Mouse (Mus musculus): ENCODE measurements around the gene Wfdc1. TPM values are rescaled to one million over a fixed set of nuclear protein-coding genes. Genes with fewer than 3 reads are reported as not detected.

Wfdc1 gene
- polyA plus RNA-seq, 1 experiment from 2014 or later, result 2.1 TPM

DNA sequence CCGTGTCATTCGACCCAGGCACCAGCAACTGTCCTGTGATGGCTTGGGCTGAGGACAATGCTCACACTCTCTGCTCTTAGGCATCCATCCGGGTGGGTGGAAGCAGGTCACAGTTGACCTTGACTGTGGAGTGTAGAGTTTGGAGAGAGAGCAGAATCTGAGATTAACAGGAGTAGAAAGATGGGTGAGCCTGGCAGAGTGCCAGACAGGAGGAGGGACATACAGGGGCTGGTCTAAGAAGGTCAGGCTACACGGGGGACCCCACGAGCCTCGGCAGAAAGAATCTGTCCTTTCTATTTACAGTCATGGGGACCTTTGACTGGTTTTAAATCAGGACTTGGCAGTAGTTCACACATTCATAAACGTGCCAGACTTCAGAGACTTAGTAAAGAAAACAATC lies 36.8 kb downstream of the Wfdc1 start:
- Histone ChIP-seq H3K9me3 (replicated peaks; ENCODE audit: control insufficient read depth, low read length) (no peaks in the 10 kb centered on the region), H3K4me3 (ENCODE audit: low read depth, low read length) (no peak overlapping the region), H3K4me2 (no peak overlapping the region), H3K27me3 (ENCODE audit: control insufficient read depth, insufficient read depth, low read length) (peaks cover 42% of the 10 kb centered on the region), H3K36me3 (ENCODE audit: control insufficient read depth, insufficient read depth, low read length) (no peaks in the 10 kb centered on the region), H3K27ac (ENCODE audit: low read depth, low read length) (no peak overlapping the region), H3K9ac (ENCODE audit: low read depth, low read length) (0 out of 2 replicates have a peak overlapping the region, but pooled peaks have one; percentile 4), H3K4me1 (ENCODE audit: control insufficient read depth, insufficient read depth, low read length) (peaks cover 4% of the 10 kb centered on the region)
- 42% methylated on average over 7 of the region's 7 CpGs for WGBS (ENCODE audit: insufficient replicate concordance)
- ATAC-seq (replicated peaks; ENCODE audit: insufficient number of reproducible peaks, low FRiP score, low TSS enrichment), result no peak

GRCm38 (mm10) chr8:119707146-119707545 lies 41.0 kb downstream of the Wfdc1 start:
- H3K4me1 ChIP-seq (ENCODE audit: control insufficient read depth, insufficient read depth, low read length), result no peaks in the 10 kb centered on the region; the same call in 1 of the 2 replicates
- H3K27me3 ChIP-seq (ENCODE audit: control insufficient read depth, insufficient read depth, low read length), result peaks cover 5% of the 10 kb centered on the region
- no peak overlapping the region for H3K4me3 ChIP-seq (ENCODE audit: low read depth, low read length)
- 88% methylated on average over 9 of the region's 9 CpGs for WGBS (ENCODE audit: insufficient replicate concordance)
- no peaks in the 10 kb centered on the region for H3K9me3 ChIP-seq (replicated peaks; ENCODE audit: control insufficient read depth, low read length)
- H3K4me2 ChIP-seq, result no peak overlapping the region
- H3K27ac ChIP-seq (ENCODE audit: low read depth, low read length), result no peak overlapping the region
- H3K9ac ChIP-seq (ENCODE audit: low read depth, low read length), result no peak overlapping the region
- no peaks in the 10 kb centered on the region for H3K36me3 ChIP-seq (ENCODE audit: control insufficient read depth, insufficient read depth, low read length)
- ATAC-seq (replicated peaks; ENCODE audit: insufficient number of reproducible peaks, low FRiP score, low TSS enrichment), result no peak

GRCm38 (mm10) chr8:119708471-119708870 lies 42.3 kb downstream of the Wfdc1 start:
- 83% methylated on average over 8 of the region's 8 CpGs for WGBS (ENCODE audit: insufficient replicate concordance)
- H3K4me3 ChIP-seq (ENCODE audit: low read depth, low read length), result no peak overlapping the region

DNA sequence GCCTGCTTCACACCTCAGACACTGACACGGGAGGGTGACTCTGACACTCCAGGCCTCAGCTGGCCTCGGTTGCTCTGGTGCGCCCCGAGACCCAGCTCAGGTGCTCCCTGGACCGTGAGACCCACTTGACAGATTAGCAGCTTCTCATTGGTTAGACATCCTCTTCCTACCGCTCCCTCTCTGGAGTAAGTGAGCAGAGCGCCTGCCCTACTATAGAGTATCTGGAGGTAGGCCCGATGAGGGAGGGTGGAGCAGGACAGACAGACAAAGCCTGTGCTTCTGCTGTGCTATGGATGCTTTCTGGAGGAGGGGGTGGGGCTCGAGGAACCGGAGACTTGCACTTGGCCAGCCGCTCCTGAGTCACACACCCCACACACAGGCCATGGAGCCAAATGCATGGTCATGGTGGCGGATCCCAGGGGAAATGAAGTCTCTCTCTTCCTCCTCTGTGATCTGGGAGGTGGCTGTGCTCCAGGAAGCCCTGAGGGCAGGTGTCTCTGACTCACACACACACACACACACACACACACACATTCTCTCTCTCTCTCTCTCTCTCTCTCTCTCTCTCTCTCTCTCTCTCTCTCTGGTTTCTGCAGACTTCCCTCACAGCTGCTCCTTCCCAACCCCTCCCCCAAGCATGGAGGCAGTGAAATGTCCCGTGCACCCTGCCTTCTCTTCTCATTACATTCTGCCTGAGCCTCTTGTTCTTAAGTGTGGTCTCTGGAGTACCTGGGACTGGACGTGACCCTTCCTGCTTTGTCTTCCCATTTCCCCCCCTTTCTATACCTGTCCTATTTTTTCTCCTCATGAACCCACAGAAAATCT lies 42.9 kb downstream of the Wfdc1 start:
- ATAC-seq (replicated peaks; ENCODE audit: insufficient number of reproducible peaks, low FRiP score, low TSS enrichment), result no peak
- no peaks in the 10 kb centered on the region for H3K9me3 ChIP-seq (replicated peaks; ENCODE audit: control insufficient read depth, low read length)
- H3K27ac ChIP-seq (ENCODE audit: low read depth, low read length), result no peak overlapping the region
- H3K9ac ChIP-seq (ENCODE audit: low read depth, low read length), result no peak overlapping the region
- 55% methylated on average over 14 of the region's 14 CpGs for WGBS (ENCODE audit: insufficient replicate concordance)
- H3K4me1 ChIP-seq (ENCODE audit: control insufficient read depth, insufficient read depth, low read length), result no peaks in the 10 kb centered on the region; the same call in 1 of the 2 replicates
- H3K4me3 ChIP-seq (ENCODE audit: low read depth, low read length), result no peak overlapping the region
- H3K36me3 ChIP-seq (ENCODE audit: control insufficient read depth, insufficient read depth, low read length), result no peaks in the 10 kb centered on the region
- no peaks in the 10 kb centered on the region for H3K27me3 ChIP-seq (ENCODE audit: control insufficient read depth, insufficient read depth, low read length)
- no peak overlapping the region for H3K4me2 ChIP-seq

More at GRCm38 (mm10) chr8:119708471-119708870, 42.3 kb downstream of the Wfdc1 start:
- no peak overlapping the region for H3K9ac ChIP-seq (ENCODE audit: low read depth, low read length)
- no peaks in the 10 kb centered on the region; the same call in 1 of the 2 replicates for H3K4me1 ChIP-seq (ENCODE audit: control insufficient read depth, insufficient read depth, low read length)
- no peaks in the 10 kb centered on the region for H3K9me3 ChIP-seq (replicated peaks; ENCODE audit: control insufficient read depth, low read length)
- no peaks in the 10 kb centered on the region for H3K27me3 ChIP-seq (ENCODE audit: control insufficient read depth, insufficient read depth, low read length)
- no peak overlapping the region for H3K27ac ChIP-seq (ENCODE audit: low read depth, low read length)
- no peak overlapping the region for H3K4me2 ChIP-seq
- no peak for ATAC-seq (replicated peaks; ENCODE audit: insufficient number of reproducible peaks, low FRiP score, low TSS enrichment)
- H3K36me3 ChIP-seq (ENCODE audit: control insufficient read depth, insufficient read depth, low read length), result no peaks in the 10 kb centered on the region

DNA sequence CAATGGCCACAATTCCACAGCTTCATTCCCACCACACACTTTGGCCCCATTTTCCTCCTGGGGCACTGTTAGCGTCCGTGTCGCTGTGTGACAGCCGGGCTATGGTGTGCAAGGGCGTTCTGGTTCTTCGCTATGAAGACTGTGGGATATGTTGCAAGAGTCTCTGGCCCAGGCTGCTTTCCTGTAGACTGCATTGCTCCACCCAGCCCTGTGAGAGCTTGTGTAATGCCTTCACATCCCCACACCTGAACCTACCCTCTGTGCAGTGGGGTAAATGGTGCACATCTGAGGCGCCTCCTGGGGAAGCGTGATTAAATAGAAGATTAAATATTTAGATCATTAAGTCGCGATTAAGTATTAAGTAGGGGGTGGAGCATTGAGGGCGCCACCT lies 43.5 kb downstream of the Wfdc1 start:
- H3K4me1 ChIP-seq (ENCODE audit: control insufficient read depth, insufficient read depth, low read length), result no peaks in the 10 kb centered on the region; the same call in 1 of the 2 replicates
- WGBS (ENCODE audit: insufficient replicate concordance), result 75% methylated on average over 11 of the region's 11 CpGs
- no peak overlapping the region for H3K27ac ChIP-seq (ENCODE audit: low read depth, low read length)
- H3K4me3 ChIP-seq (ENCODE audit: low read depth, low read length), result no peak overlapping the region
- H3K4me2 ChIP-seq, result no peak overlapping the region
- H3K9ac ChIP-seq (ENCODE audit: low read depth, low read length), result no peak overlapping the region
- no peaks in the 10 kb centered on the region for H3K36me3 ChIP-seq (ENCODE audit: control insufficient read depth, insufficient read depth, low read length)
- no peaks in the 10 kb centered on the region for H3K9me3 ChIP-seq (replicated peaks; ENCODE audit: control insufficient read depth, low read length)
- no peak for ATAC-seq (replicated peaks; ENCODE audit: insufficient number of reproducible peaks, low FRiP score, low TSS enrichment)
- H3K27me3 ChIP-seq (ENCODE audit: control insufficient read depth, insufficient read depth, low read length), result no peaks in the 10 kb centered on the region

DNA sequence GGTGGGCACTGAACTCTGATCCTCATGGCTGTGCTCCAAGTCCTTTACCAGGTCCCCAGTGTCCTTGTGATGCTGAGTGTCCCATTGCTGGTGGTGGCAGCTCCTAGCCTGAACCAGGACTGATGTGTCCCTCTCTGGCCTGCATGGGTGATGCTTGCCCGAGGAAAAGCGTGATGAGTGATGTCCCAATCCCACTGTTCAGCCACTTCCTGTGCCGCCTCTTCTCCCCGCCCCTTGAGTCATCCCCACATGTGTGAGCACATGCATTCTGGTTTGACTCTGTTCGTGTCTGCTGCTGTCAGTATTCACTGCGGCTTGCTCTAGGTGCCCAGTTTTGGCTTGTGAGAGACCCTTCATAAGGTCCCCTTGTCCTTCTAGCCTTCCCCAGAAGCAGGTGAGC lies 46.1 kb downstream of the Wfdc1 start:
- Histone ChIP-seq H3K27ac (ENCODE audit: low read depth, low read length) (no peak overlapping the region), H3K4me3 (ENCODE audit: low read depth, low read length) (no peak overlapping the region), H3K9me3 (replicated peaks; ENCODE audit: control insufficient read depth, low read length) (no peaks in the 10 kb centered on the region), H3K4me2 (no peak overlapping the region), H3K4me1 (ENCODE audit: control insufficient read depth, insufficient read depth, low read length) (peaks cover 4% of the 10 kb centered on the region), H3K27me3 (ENCODE audit: control insufficient read depth, insufficient read depth, low read length) (no peaks in the 10 kb centered on the region), H3K36me3 (ENCODE audit: control insufficient read depth, insufficient read depth, low read length) (no peaks in the 10 kb centered on the region), H3K9ac (ENCODE audit: low read depth, low read length) (no peak overlapping the region)
- 62% methylated on average over 6 of the region's 6 CpGs for WGBS (ENCODE audit: insufficient replicate concordance)
- ATAC-seq (replicated peaks; ENCODE audit: insufficient number of reproducible peaks, low FRiP score, low TSS enrichment), result no peak

DNA sequence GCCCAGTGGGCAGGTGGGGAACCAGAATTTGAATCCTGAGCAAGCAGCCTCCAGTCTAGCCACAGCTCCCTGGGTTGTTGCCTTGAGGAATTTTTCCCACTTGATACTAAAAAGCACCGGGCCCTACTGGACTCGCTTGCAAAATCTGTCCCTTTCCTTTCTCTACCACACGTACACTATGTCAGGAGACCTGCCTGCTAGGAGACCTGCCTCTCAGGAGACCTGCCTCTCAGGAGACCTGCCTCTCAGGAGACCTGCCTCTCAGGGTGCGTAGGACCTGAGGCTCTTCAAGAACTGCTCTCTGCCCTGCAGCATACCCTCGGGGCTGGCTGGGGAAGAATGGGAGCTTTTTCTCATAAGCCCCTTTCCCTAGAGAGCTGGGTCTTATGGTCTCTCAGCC lies 47.3 kb downstream of the Wfdc1 start:
- H3K9ac ChIP-seq (ENCODE audit: low read depth, low read length), result no peak overlapping the region
- no peaks in the 10 kb centered on the region for H3K36me3 ChIP-seq (ENCODE audit: control insufficient read depth, insufficient read depth, low read length)
- no peaks in the 10 kb centered on the region for H3K27me3 ChIP-seq (ENCODE audit: control insufficient read depth, insufficient read depth, low read length)
- WGBS (ENCODE audit: insufficient replicate concordance), result 76% methylated on average over 5 of the region's 5 CpGs
- ATAC-seq (replicated peaks; ENCODE audit: insufficient number of reproducible peaks, low FRiP score, low TSS enrichment), result no peak
- H3K9me3 ChIP-seq (replicated peaks; ENCODE audit: control insufficient read depth, low read length), result no peaks in the 10 kb centered on the region
- peaks cover 5% of the 10 kb centered on the region for H3K4me1 ChIP-seq (ENCODE audit: control insufficient read depth, insufficient read depth, low read length)
- H3K4me3 ChIP-seq (ENCODE audit: low read depth, low read length), result no peak overlapping the region
- no peak overlapping the region for H3K27ac ChIP-seq (ENCODE audit: low read depth, low read length)
- no peak overlapping the region for H3K4me2 ChIP-seq

DNA sequence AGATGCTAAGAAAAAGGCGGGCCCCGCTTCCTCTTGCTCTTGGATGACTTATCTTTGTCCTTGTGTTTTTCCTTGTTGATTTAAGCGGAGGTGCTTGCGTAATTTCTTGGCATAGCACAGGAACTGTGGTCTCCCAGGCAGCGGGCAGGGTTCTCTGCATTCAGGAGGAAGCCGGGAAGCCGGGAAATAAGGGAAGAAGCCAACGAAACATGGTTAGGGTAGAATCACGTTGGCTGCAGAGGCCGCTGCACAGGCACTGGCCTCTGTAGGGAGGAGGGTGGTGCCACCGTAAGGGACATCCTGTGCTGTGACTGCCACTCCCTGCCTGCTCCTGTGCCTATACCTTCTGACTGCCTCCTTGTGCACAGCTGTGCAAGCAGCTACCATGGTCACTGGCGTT lies 49.1 kb downstream of the Wfdc1 start:
- no peak overlapping the region for H3K4me2 ChIP-seq
- H3K9ac ChIP-seq (ENCODE audit: low read depth, low read length), result no peak overlapping the region
- no peaks in the 10 kb centered on the region for H3K27me3 ChIP-seq (ENCODE audit: control insufficient read depth, insufficient read depth, low read length)
- H3K27ac ChIP-seq (ENCODE audit: low read depth, low read length), result peak overlapping the region; percentile 24; the same call in 1 of the 2 replicates
- H3K4me3 ChIP-seq (ENCODE audit: low read depth, low read length), result no peak overlapping the region
- H3K36me3 ChIP-seq (ENCODE audit: control insufficient read depth, insufficient read depth, low read length), result no peaks in the 10 kb centered on the region
- no peaks in the 10 kb centered on the region for H3K9me3 ChIP-seq (replicated peaks; ENCODE audit: control insufficient read depth, low read length)
- ATAC-seq (replicated peaks; ENCODE audit: insufficient number of reproducible peaks, low FRiP score, low TSS enrichment), result no peak; the same call in 1 of the 2 replicates
- 56% methylated on average over 12 of the region's 12 CpGs for WGBS (ENCODE audit: insufficient replicate concordance)
- peaks cover 5% of the 10 kb centered on the region for H3K4me1 ChIP-seq (ENCODE audit: control insufficient read depth, insufficient read depth, low read length)
